Mouse (Mus musculus) frontal cortex, postnatal 14 days (tissue): ENCODE results near the gene Rcan2.
A peak's percentile ranks its signal among the peaks of the same experiment; 100 is the strongest.

ENCODE experiments used
- DNase-seq, 2 experiments: peaks; one replicate each; pipeline ENCODE4 v3.0.0; 2022; ENCODE audit warnings: low spot score in 2 of 2

Rcan2 gene

GRCm38 (mm10) chr17:44016314-44016713, 215.2 kb downstream of the Rcan2 start:
- no peak for DNase-seq

GRCm38 (mm10) chr17:44020707-44021220, 219.6 kb downstream of the Rcan2 start:
- no peak for DNase-seq

GRCm38 (mm10) chr17:44023842-44024241, 222.7 kb downstream of the Rcan2 start:
- DNase-seq = no peak

GRCm38 (mm10) chr17:44025011-44025410, 223.9 kb downstream of the Rcan2 start:
- DNase-seq = no peak

- DNase-seq = no peak
Observed at GRCm38 (mm10) chr17:44025935-44026334, 224.8 kb downstream of the Rcan2 start.

DNA sequence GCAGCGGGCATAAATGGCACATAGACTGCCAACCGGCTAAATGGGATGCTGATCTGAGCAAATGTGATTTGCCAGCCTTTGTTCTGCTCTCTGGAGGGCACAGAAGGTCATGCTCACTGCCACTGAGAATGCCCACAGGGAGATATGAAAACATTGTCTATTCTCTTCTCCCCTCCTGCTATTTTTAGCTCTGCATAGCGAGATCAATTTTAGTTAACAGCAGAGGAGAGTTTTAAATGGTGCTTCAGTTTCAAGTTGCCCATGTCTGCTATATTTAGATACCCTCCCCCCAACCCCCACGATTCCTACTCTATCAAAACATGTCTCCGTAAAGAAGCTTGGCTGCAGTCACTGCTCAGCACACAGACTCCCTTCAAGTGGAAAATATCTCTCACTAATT, 225.2 kb downstream of the Rcan2 start:
- no peak for DNase-seq

DNA sequence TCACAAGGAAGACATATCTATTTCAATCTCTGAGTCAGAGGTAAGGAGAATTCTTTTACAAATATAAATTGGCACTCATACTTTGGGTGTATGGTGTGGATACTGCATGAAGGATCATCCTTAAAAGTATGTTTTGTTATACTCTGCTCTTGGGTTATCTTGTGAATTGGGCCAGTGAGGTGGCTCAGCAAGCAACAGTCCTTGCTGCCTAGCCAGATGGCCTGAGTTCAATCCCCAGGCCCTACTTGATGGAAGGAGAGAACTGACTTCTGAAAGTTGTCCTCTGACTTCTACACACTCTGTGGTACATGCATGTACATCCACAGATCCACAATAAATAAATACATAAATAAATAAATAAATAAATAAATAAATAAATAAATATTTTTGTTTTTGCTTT, 225.6 kb downstream of the Rcan2 start:
- DNase-seq = no peak

GRCm38 (mm10) chr17:44027311-44027710, 226.2 kb downstream of the Rcan2 start:
- no peak for DNase-seq

DNA sequence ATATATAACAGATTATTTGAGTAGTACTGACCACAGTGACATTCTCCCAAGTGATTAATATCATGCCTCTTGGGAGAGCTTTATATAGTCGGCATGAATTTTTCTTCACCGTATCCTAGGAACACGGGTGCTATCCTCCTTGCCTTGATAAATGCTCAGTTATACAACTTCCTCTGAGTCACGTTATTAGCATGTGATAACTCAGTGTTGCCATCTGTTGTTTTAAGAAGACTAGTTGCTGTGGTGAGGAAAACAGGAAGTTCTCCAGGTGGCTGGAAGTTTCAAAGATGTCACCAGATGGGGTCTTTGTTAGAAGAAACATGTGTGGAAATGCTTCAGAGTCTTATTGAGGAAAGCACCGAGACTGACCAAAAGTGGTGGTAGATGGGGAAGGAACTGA, 228.5 kb downstream of the Rcan2 start:
- no peak for DNase-seq

DNA sequence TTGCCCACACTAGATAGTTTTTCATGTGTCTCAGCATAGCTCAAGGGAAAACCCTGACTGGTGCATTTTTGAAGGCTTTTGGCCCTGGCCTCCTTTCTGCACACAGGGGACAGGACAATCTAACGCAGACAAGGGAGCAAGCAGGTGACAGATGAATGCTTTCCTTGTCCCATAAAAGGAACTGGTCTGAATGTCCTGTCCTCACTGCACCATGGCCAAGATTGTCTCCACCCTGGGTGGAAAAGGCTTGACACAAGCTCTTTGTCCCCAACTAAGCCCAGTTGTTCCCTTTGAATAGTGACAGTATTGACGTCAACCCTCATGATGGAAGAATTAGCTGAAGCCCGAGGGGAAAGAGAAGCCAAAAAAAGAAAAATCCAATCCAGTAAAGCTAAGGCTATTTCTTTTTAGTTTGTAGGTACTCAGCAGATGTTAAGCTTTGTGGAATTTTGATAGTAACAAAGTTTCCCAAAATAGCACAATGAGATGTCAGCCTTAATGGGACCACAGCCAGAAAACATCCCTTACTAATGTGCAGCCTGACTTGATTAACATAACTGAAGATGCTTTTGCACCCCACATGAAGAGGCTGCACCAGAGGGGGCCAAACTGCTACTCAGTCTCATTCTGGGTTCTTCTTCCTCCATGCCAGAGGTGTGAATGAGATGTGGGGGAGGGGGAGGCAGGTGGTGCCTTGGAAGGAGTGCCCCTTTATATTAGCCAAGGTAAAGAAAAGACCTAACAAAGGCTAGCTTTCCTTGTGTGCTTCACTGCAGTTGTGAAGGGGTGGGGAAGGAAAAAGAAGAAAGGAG, 229.8 kb downstream of the Rcan2 start:
- DNase-seq = no peak

- DNase-seq = no peak
Observed at GRCm38 (mm10) chr17:44035005-44035404, 233.9 kb downstream of the Rcan2 start.

DNA sequence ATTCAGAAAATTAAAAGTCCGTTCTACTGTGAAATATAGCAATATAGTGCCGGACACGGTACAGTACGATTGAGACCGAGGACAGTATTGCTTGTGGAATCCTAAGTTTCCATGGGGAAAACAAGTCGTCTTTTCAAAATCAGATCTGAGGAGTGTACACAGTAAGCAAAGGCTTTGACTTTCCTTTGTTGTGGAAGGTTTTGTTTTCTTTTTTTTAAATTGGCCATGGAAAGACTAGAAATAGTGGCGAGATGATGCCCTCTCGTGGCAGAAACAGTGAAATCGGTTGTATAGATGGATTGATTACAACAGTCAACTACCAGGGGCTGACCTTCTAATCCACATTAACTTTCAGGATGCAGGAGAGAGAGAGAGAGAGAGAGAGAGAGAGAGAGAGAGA, 237.5 kb downstream of the Rcan2 start:
- peak in 1 of 2 experiments; percentile 40 for DNase-seq

DNA sequence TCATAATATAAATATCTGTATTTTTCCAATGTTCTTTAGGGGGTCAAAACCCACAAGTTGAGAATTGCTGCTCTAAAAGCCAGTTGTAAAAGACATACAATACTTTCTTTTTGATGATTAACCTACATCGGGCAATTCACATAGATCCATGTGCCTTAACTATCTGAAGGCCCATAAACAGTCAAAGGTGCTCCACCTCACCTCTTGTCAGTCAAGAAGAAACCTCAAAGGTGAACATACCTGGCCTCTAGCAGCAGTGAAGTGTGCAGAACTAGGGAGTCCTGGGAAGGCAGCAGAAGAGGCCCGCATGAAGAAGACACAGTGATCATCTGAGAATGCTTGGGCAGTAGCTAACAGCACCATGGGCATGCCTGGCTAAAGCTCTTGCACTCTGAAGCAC, 239.3 kb downstream of the Rcan2 start:
- DNase-seq = no peak

GRCm38 (mm10) chr17:44042301-44042700, 241.2 kb downstream of the Rcan2 start:
- no peak for DNase-seq

- no peak for DNase-seq
Observed at GRCm38 (mm10) chr17:44042861-44043260, 241.7 kb downstream of the Rcan2 start.

DNA sequence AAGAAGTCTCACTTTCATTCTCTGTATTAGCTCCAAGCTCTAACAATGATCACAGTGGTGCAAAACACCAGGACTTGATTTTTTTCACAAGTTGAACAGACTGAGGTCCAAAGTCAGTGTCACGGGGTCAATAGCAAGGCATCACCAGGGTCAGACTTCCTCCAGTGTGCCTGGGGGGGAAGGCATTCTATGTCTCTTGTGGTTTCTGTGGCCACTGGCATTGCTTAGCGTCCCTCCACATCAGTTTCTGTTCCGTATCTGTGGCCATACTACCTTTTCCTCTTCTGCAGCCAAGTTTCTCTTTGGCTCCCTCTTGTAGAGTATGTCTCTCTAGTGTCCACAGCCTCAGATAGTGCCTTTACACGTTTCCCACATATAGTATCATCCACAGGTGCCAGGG, 252.3 kb downstream of the Rcan2 start:
- DNase-seq = no peak

DNA sequence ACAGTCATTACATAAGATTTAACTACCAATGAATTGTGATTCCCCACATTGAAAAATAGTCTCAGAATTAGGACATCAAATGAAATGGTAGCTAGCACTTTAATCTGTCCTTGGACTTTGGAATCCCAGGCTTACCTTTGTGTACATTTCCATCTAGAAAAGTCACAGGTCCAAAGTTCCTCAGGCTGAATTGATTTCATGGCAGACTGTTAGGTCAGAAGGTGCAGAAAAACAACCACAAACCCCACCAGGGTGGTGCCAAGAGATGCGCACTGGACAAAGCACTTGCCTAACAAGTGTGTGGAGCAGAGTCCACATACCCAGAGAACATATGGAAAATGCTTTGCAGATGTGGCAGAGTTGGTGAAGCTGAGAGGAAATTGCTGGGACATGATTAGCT, 256.0 kb downstream of the Rcan2 start:
- no peak for DNase-seq

DNA sequence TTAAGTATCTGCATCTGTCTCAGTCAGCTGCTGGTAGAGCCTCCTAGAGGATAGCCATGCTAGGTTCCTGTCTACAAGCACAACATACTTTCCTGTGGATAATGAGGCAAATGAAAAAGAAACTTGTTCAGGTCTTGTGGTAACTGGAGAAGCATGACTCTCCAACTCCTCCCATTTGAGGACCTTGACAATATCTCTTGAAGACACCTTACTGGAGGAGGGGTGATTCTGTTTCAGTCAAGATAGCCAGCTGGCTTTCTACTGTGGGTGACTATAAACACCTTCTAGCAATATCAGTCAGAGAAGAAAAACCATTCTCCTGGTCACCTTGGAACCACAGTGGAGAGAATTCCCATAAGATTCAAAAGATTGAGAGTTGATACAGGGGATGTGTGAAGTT, 257.0 kb downstream of the Rcan2 start:
- DNase-seq = no peak

- DNase-seq = no peak
Observed at GRCm38 (mm10) chr17:44060781-44061180, 259.6 kb downstream of the Rcan2 start.

GRCm38 (mm10) chr17:44061289-44061890, 260.2 kb downstream of the Rcan2 start:
- DNase-seq = no peak

- no peak for DNase-seq
Observed at GRCm38 (mm10) chr17:44068876-44069275, 267.7 kb downstream of the Rcan2 start.

DNA sequence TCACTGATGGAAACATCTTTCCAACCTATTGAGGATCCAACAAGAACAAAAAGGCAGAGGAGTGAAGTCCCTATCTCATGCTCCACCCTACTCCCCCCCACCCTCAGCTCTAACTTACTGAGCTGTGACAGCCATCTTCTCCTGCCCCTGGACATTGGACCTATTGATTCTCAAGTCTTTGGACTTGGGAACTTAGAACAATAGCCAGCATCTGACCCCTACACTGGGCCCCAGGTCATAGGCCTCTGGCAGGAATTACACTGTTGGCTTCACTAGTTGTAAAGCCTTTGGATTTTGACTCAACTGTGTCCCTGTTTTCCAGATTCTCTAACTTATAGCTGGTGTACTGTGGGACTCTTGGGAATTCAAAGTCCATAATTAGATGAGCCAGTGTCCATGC, 270.5 kb downstream of the Rcan2 start:
- no peak for DNase-seq

GRCm38 (mm10) chr17:44075601-44076000, 274.4 kb downstream of the Rcan2 start:
- DNase-seq = no peak
